Mouse (Mus musculus) MEL (cell line): ENCODE results near the gene Preb.

Experiments
- CHD2 ChIP-seq: IDR thresholded peaks from 2 replicates; pipeline ENCODE4 v1.6.1; 2011; ENCODE audit warnings: low read length, improper control_type of control experiment
- CTCF ChIP-seq, 3 experiments: IDR thresholded peaks in 2 of 3; conservative IDR thresholded peaks in 1 of 3; 2 replicates each; pipeline ENCODE4 v1.5.1; 2011 to 2012; ENCODE audit warnings: low read length in 3 of 3, low read depth in 2 of 3, mild to moderate bottlenecking in 2 of 3, improper control_type of control experiment in 1 of 3, inconsistent platforms in 1 of 3, mixed read lengths in 1 of 3, moderate library complexity in 1 of 3; ENCODE audit not compliant: control insufficient read depth in 1 of 3, insufficient read depth in 1 of 3, poor library complexity in 1 of 3, severe bottlenecking in 1 of 3
- KAT2A ChIP-seq: conservative IDR thresholded peaks from 2 replicates; pipeline ENCODE4 v1.6.1; 2012; ENCODE audit warnings: low read depth, low read length, improper control_type of control experiment, inconsistent platforms
- MAZ ChIP-seq: IDR thresholded peaks from 2 replicates; pipeline ENCODE4 v1.6.1; 2012; ENCODE audit warnings: low read depth, mild to moderate bottlenecking, inconsistent platforms, low read length, improper control_type of control experiment
- MYC ChIP-seq: IDR thresholded peaks from 2 replicates; pipeline ENCODE4 v1.6.1; 2011; ENCODE audit warnings: low read depth, mild to moderate bottlenecking, low read length, improper control_type of control experiment, moderate library complexity
- POLR2AphosphoS2 ChIP-seq: IDR thresholded peaks from 2 replicates; pipeline ENCODE4 v1.6.1; 2011; ENCODE audit warnings: low read length, improper control_type of control experiment
- TCF12 ChIP-seq: IDR thresholded peaks from 2 replicates; pipeline ENCODE4 v1.6.1; 2014; ENCODE audit warnings: low read depth, mild to moderate bottlenecking, inconsistent platforms, low read length, improper control_type of control experiment, moderate library complexity
- USF1 ChIP-seq: IDR thresholded peaks from 2 replicates; pipeline ENCODE4 v1.6.1; 2014; ENCODE audit warnings: low read depth, mild to moderate bottlenecking, inconsistent platforms, low read length, improper control_type of control experiment, moderate library complexity

DNA sequence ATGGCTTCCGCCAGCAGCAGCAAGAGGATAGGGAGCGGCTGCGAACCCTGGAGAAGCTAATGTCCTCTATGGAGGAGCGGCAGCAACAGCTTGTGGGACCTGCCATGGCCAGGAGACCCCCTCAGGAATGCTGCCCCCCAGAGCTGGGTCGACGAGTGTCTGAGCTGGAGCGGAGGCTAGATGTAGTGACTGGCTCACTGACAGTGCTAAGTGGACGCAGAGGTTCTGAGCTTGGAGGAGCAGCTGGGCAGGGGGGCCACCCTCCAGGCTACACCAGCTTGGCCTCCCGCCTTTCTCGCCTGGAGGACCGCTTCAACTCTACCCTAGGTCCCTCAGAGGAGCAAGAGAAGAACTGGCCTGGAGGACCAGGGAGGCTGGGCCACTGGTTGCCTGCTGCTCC, 42.8 kb downstream of the Preb start:
- TF ChIP-seq POLR2AphosphoS2, result no peak
- TF ChIP-seq KAT2A, result no peak
- no peak for TF ChIP-seq CTCF (IDR thresholded peaks at IDR 0.05 in 2 of 3, conservative IDR thresholded peaks at IDR 0.05 in 1 of 3; ENCODE audit: control insufficient read depth in 1 of 3, insufficient read depth in 1 of 3, low read depth in 2 of 3, low read length in 3 of 3, poor library complexity in 1 of 3, severe bottlenecking in 1 of 3)
- no peak for TF ChIP-seq CHD2
- no peak for TF ChIP-seq TCF12
- no peak for TF ChIP-seq USF1
- TF ChIP-seq MAZ, result no peak
- no peak for TF ChIP-seq MYC
